8 mouse cellular contexts compared by ENCODE assay signal in genomic region chr4:10859911-10860581, GRCm38 (mm10). TPM values are rescaled to one million over a fixed set of nuclear protein-coding genes. Genes with fewer than 3 reads are reported as not detected.
DNase-seq lines count a peak whose midpoint lies in the region; ATAC-seq and TF ChIP-seq lines count a peak whose summit lies in the region.

No protein-coding gene starts in this region.

- H3K4me2 ChIP-seq in heart, postnatal 0 days (ENCODE audit: low read depth, low read length) = 0 out of 2 replicates have a peak overlapping the region, but pooled peaks have one; percentile 20
- H3K4me2 ChIP-seq in embryonic facial prominence, embryonic 13.5 days = peak overlapping the region; percentile 32
- H3K4me2 ChIP-seq in neural tube, embryonic 13.5 days = peak overlapping the region; percentile 21

- H3K9ac ChIP-seq in heart, postnatal 0 days (replicated peaks; ENCODE audit: low read depth, low read length) = no peak overlapping the region
- H3K9ac ChIP-seq in heart, adult 2 months (ENCODE audit: low read depth, low read length) = no peak overlapping the region
- H3K9ac ChIP-seq in embryonic facial prominence, embryonic 13.5 days = no peak overlapping the region
- no peak overlapping the region for H3K9ac ChIP-seq in neural tube, embryonic 13.5 days

- TF ChIP-seq EP300 in heart, postnatal 0 days (IDR thresholded peaks at IDR 0.05; ENCODE audit: low read depth) = no peak
- no peak for TF ChIP-seq EP300 in heart, adult 2 months (IDR thresholded peaks at IDR 0.05; ENCODE audit: insufficient read depth, low read depth, low read length)

- no peak overlapping the region for H3K4me3 ChIP-seq in heart, postnatal 0 days (ENCODE audit: low read depth, low read length)
- H3K4me3 ChIP-seq in heart, adult 2 months = no peak overlapping the region
- H3K4me3 ChIP-seq in embryonic facial prominence, embryonic 13.5 days = no peak overlapping the region
- peak overlapping the region; percentile 22 for H3K4me3 ChIP-seq in neural tube, embryonic 13.5 days

- 34% methylated on average over 10 of the region's 12 CpGs for WGBS in heart, postnatal 0 days
- 41% methylated on average over 9 of the region's 12 CpGs for WGBS in heart, adult 2 months
- 43% methylated on average over 10 of the region's 12 CpGs for WGBS in embryonic facial prominence, embryonic 13.5 days
- 57% methylated on average over 10 of the region's 12 CpGs for WGBS in neural tube, embryonic 13.5 days

- no peak overlapping the region for H3K27ac ChIP-seq in heart, postnatal 0 days (ENCODE audit: low read depth)
- H3K27ac ChIP-seq in heart, adult 2 months = no peak overlapping the region
- no peak overlapping the region for H3K27ac ChIP-seq in embryonic facial prominence, embryonic 13.5 days
- H3K27ac ChIP-seq in neural tube, embryonic 13.5 days (replicated peaks) = no peak overlapping the region

- H3K27me3 ChIP-seq in heart, postnatal 0 days (ENCODE audit: control insufficient read depth, insufficient read depth, low read length) = no peaks in the 10 kb centered on the region
- H3K27me3 ChIP-seq in heart, adult 2 months (ENCODE audit: control insufficient read depth, insufficient read depth, low read length) = no peaks in the 10 kb centered on the region
- H3K27me3 ChIP-seq in embryonic facial prominence, embryonic 13.5 days = no peaks in the 10 kb centered on the region
- no peaks in the 10 kb centered on the region for H3K27me3 ChIP-seq in neural tube, embryonic 13.5 days

- H3K79me2 ChIP-seq in heart, adult 2 months (replicated peaks; ENCODE audit: control insufficient read depth, insufficient read depth, low read length) = no peaks in the 10 kb centered on the region

- no peaks in the 10 kb centered on the region for H3K36me3 ChIP-seq in heart, postnatal 0 days (replicated peaks; ENCODE audit: control insufficient read depth, insufficient read depth, low read length)
- no peaks in the 10 kb centered on the region for H3K36me3 ChIP-seq in heart, adult 2 months (ENCODE audit: control insufficient read depth, insufficient read depth, low read length)
- H3K36me3 ChIP-seq in embryonic facial prominence, embryonic 13.5 days = no peaks in the 10 kb centered on the region
- H3K36me3 ChIP-seq in neural tube, embryonic 13.5 days = no peaks in the 10 kb centered on the region

- no peaks in the 10 kb centered on the region for H3K4me1 ChIP-seq in heart, postnatal 0 days (ENCODE audit: control insufficient read depth, insufficient read depth)
- H3K4me1 ChIP-seq in heart, adult 2 months (ENCODE audit: control insufficient read depth, insufficient read depth, low read length) = no peaks in the 10 kb centered on the region
- H3K4me1 ChIP-seq in embryonic facial prominence, embryonic 13.5 days = peaks cover 19% of the 10 kb centered on the region
- no peaks in the 10 kb centered on the region for H3K4me1 ChIP-seq in neural tube, embryonic 13.5 days (replicated peaks)

- intact Hi-C loops in heart, adult 2 months (cut with DNase I) = no loop called here

- no peak for TF ChIP-seq CTCF in heart, postnatal 0 days (IDR thresholded peaks at IDR 0.05; ENCODE audit: low read depth)
- no peak for TF ChIP-seq CTCF in heart, adult 2 months (IDR thresholded peaks at IDR 0.05)

- TF ChIP-seq POLR2A in heart, adult 2 months (IDR thresholded peaks at IDR 0.05; ENCODE audit: insufficient read depth, low read depth, low read length) = no peak

- no peaks in the 10 kb centered on the region for H3K9me3 ChIP-seq in heart, postnatal 0 days (replicated peaks; ENCODE audit: control insufficient read depth, low read length)
- H3K9me3 ChIP-seq in embryonic facial prominence, embryonic 13.5 days = no peaks in the 10 kb centered on the region
- H3K9me3 ChIP-seq in neural tube, embryonic 13.5 days = no peaks in the 10 kb centered on the region

- peak; percentile 41 for ATAC-seq in heart, postnatal 0 days (ENCODE audit: insufficient read depth, low read depth)
- ATAC-seq in embryonic facial prominence, embryonic 13.5 days (ENCODE audit: insufficient number of reproducible peaks, insufficient read depth, low FRiP score, low TSS enrichment, low read depth) = peak; percentile 59; the same call in 1 of the 2 replicates
- ATAC-seq in neural tube, embryonic 13.5 days (ENCODE audit: low read depth) = peak; percentile 88

- DNase-seq in heart, postnatal 0 days (ENCODE audit: low spot score) = no peak
- no peak for DNase-seq in heart, adult 2 months
- peak; percentile 91 for DNase-seq in ES-CJ7 (ENCODE audit: low read depth, low spot score)
- peak; percentile 7 to 12 for DNase-seq in kidney, postnatal 36 days
- no peak for DNase-seq in ovary, postnatal 10 days (ENCODE audit: low spot score)
- DNase-seq in yolk sac, embryonic 10.5 days (ENCODE audit: low spot score) = no peak

RNA-seq across cellular contexts. Expression of gene 2610301B20Rik, which starts 14.3 kb away (rescaled TPM):
- 13.3 and 14.0 TPM in 2 replicates for total RNA-seq in heart, postnatal 0 days (2014; rRNA removed; ENCODE audit: low replicate concordance)
- 16.9 and 17.4 TPM in 2 replicates for polyA plus RNA-seq in heart, postnatal 0 days (2015; fragmentation: Nextera tagmentation; extraction: Ambion mirVana)
- 1 to 10 TPM; 5.1 to 7.4 TPM for total RNA-seq in heart, adult 2 months (2021)
- polyA plus RNA-seq in heart, adult 2 months (2012; rRNA removed) = 5.0 and 10.5 TPM in 2 replicates
- polyA plus RNA-seq in embryonic facial prominence, embryonic 13.5 days (2015; fragmentation: Nextera tagmentation; extraction: Ambion mirVana) = 41.3 and 45.5 TPM in 2 replicates
- 40.6 and 45.8 TPM in 2 replicates for polyA plus RNA-seq in neural tube, embryonic 13.5 days (2015; fragmentation: Nextera tagmentation; extraction: Ambion mirVana)

Comparison
In these comparisons a context has a peak if more than half of its experiments do, and no peak if none do; other contexts are left out.
1. DNase-seq: peak in ES-CJ7 (single experiment) and kidney, postnatal 36 days (2 of 2); none in heart, postnatal 0 days (single experiment), heart, adult 2 months (0 of 2), ovary, postnatal 10 days (single experiment) and yolk sac, embryonic 10.5 days (single experiment).
2. Peak in every context shown above with its lines, with median percentiles within 50 percentile points of each other: ATAC-seq and H3K4me2 ChIP-seq.